Mouse (Mus musculus) limb, embryonic 13.5 days (tissue): Measurements from ENCODE around the gene Hs2st1. TPM values are rescaled to one million over a fixed set of nuclear protein-coding genes. Genes with fewer than 3 reads are reported as not detected.

Experiments used
- ATAC-seq: fragments of 200-750 bp; cut with Nextera tagmentation; 2 replicates; pipeline ENCODE4 v1.8.0; 2017; ENCODE audit warnings: low read depth, moderate number of reproducible peaks, moderate TSS enrichment; ENCODE audit not compliant: low FRiP score
- H3K27ac ChIP-seq: fragments of 300-500 bp; sonication (generic); 2 replicates; pipeline ENCODE4 v1.5.1; 2015; ENCODE audit warnings: inconsistent platforms, mild to moderate bottlenecking, moderate library complexity
- H3K27me3 ChIP-seq: fragments of 300-500 bp; sonication (generic); 2 replicates; pipeline ENCODE4 v1.6.1; 2015; ENCODE audit warnings: mild to moderate bottlenecking, inconsistent platforms
- H3K36me3 ChIP-seq: fragments of 300-500 bp; sonication (generic); 2 replicates; pipeline ENCODE4 v1.6.1; 2015; ENCODE audit warnings: inconsistent platforms, mild to moderate bottlenecking, moderate library complexity
- H3K4me1 ChIP-seq: fragments of 300-500 bp; sonication (generic); 2 replicates; pipeline ENCODE4 v1.6.1; 2015; ENCODE audit warnings: inconsistent platforms
- H3K4me2 ChIP-seq: fragments of 300-500 bp; sonication (generic); replicated peaks from 2 replicates; pipeline ENCODE4 v1.6.1; 2015; ENCODE audit warnings: inconsistent platforms, mild to moderate bottlenecking, moderate library complexity
- H3K4me3 ChIP-seq: fragments of 300-500 bp; sonication (generic); 2 replicates; pipeline ENCODE4 v1.5.1; 2015; ENCODE audit warnings: moderate library complexity, mild to moderate bottlenecking, inconsistent platforms
- H3K9ac ChIP-seq: fragments of 300-500 bp; sonication (generic); 2 replicates; pipeline ENCODE4 v1.6.1; 2015; ENCODE audit warnings: mild to moderate bottlenecking, inconsistent platforms
- H3K9me3 ChIP-seq: fragments of 300-500 bp; sonication (generic); 2 replicates; pipeline ENCODE4 v1.6.1; 2016; ENCODE audit warnings: inconsistent platforms
- WGBS: fragments of 180-500 bp; shearing (Covaris S2); methylation state at CpG from one replicate; pipeline ENCODE4 v1.1.7; 2015; 5-methylcytosine and 5-hydroxymethylcytosine counted together
- polyA plus RNA-seq: library from polyadenylated mRNA; unstranded; fragments of >200 nt; fragmentation: Nextera tagmentation; extraction: Ambion mirVana; gene quantifications from 2 replicates; pipeline ENCODE4 v1.2.1, GENCODE M21; 2015

Gene Hs2st1
- polyA plus RNA-seq, 1 experiment from 2014 or later, result 16.0 TPM

GRCm38 (mm10) chr3:144475891-144476290, 94.1 kb downstream of the Hs2st1 start:
- Histone ChIP-seq H3K27me3 (no peaks in the 10 kb centered on the region), H3K36me3 (no peaks in the 10 kb centered on the region), H3K4me2 (no peak overlapping the region), H3K27ac (no peak overlapping the region), H3K9ac (no peak overlapping the region), H3K4me3 (no peak overlapping the region), H3K4me1 (peaks cover 23% of the 10 kb centered on the region), H3K9me3 (no peaks in the 10 kb centered on the region)
- no peak for ATAC-seq
- WGBS, result 74% methylated on average over 5 of the region's 5 CpGs

- no peaks in the 10 kb centered on the region for H3K36me3 ChIP-seq
Observed at GRCm38 (mm10) chr3:144474726-144475125, 95.3 kb downstream of the Hs2st1 start.

DNA sequence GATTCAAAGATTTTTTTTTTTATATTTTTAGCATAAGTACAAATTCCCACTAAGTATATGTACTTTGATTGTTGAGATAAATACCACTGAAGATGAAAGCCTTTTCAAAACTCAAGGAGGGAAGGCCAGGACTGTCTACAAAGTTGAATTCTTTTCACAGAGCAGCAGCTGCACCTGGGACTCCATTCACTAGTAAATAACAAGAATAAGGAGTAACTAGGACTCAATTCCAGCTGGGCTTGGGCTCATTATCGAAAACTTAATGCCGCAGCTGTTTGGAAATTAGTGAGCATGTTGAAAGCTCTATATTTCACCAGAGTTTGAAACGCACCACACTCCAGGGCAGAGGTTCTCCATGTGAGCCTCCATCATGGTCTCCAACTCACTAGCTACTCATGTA, 98.0 kb downstream of the Hs2st1 start:
- no peak for ATAC-seq
- Histone ChIP-seq H3K36me3 (no peaks in the 10 kb centered on the region), H3K27me3 (no peaks in the 10 kb centered on the region), H3K4me3 (no peak overlapping the region), H3K9me3 (no peaks in the 10 kb centered on the region), H3K27ac (no peak overlapping the region), H3K9ac (no peak overlapping the region), H3K4me1 (peaks cover 16% of the 10 kb centered on the region), H3K4me2 (no peak overlapping the region)
- 37% methylated on average over 3 of the region's 3 CpGs for WGBS

More at GRCm38 (mm10) chr3:144474726-144475125, 95.3 kb downstream of the Hs2st1 start:
- no peak for ATAC-seq
- Histone ChIP-seq H3K4me2 (no peak overlapping the region), H3K9ac (no peak overlapping the region), H3K27ac (no peak overlapping the region), H3K27me3 (no peaks in the 10 kb centered on the region), H3K4me1 (peaks cover 27% of the 10 kb centered on the region), H3K4me3 (no peak overlapping the region), H3K9me3 (no peaks in the 10 kb centered on the region)
- 87% methylated on average over 5 of the region's 5 CpGs for WGBS

DNA sequence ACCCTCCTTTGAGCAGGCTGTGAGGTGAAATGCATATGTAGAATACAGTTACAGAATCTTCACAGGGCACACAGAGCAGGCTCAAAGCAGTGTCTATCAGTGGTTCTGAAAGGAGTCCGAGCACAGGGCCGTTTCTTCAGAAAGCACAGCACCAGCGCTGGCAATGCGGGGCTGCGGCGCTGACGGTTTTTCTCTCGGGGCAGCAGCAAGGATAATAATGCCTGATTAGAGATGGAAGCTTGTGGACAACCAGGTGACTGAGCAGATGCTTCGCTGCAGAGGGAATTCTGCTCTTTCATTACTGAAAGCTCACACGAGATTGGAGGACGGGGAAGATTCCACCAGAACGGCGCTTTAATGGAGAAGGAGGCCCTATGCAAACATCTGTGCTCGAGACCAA, 99.1 kb downstream of the Hs2st1 start:
- WGBS, result 72% methylated on average over 14 of the region's 14 CpGs
- Histone ChIP-seq H3K4me3 (no peak overlapping the region), H3K4me2 (no peak overlapping the region), H3K9ac (no peak overlapping the region), H3K9me3 (no peaks in the 10 kb centered on the region), H3K36me3 (no peaks in the 10 kb centered on the region), H3K27ac (no peak overlapping the region), H3K27me3 (no peaks in the 10 kb centered on the region), H3K4me1 (peaks cover 16% of the 10 kb centered on the region)
- no peak for ATAC-seq

DNA sequence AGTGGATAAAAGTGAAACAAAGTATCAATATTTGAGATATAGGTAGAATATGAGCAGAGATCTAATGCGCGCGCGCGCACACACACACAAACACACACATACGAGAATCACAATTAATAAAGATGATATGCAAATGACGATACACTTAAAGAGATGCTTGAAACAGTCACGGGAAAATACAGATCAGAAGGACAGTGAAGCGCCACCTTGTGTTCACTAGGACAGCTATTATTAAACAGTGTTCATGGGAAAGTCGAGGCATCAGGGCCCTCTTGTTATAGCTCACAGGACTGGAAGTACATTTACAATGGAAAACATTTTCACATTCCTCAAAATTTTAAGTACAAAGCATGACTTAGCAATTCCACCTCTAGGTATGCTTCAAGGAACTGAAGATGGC, 102.5 kb downstream of the Hs2st1 start:
- H3K4me1 ChIP-seq, result peaks cover 16% of the 10 kb centered on the region
- H3K4me2 ChIP-seq, result no peak overlapping the region
- H3K36me3 ChIP-seq, result peaks cover 23% of the 10 kb centered on the region
- 79% methylated on average over 10 of the region's 10 CpGs for WGBS
- H3K27me3 ChIP-seq, result no peaks in the 10 kb centered on the region
- no peaks in the 10 kb centered on the region for H3K9me3 ChIP-seq
- ATAC-seq, result no peak
- H3K4me3 ChIP-seq, result no peak overlapping the region
- H3K27ac ChIP-seq, result no peak overlapping the region
- H3K9ac ChIP-seq, result no peak overlapping the region

DNA sequence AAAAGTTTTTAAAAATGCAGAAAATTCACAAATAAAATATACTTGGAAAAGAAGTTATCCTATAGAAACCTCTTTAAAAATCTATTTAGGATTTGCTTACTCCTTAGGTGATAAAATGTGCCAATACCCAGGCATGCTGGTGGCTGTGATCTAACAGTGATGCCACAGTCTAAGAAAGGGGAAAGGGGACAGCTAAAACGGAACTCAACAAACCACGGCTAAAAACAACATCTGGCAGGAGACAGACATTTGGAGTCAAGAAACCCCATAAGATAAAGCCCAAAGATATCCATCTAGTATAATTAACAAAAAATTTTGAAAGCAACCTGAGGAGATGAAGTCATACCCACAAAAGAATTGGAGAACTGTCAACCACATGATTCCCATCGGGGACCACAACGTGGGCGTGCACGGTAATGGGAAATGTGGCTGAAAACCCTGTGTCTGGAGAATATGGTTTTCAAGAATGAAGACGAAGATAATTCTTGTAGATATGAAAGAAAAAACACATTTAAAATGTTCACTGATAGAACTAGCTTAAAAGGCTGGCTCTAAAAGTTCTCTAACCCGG, 103.8 kb downstream of the Hs2st1 start:
- no peak overlapping the region for H3K27ac ChIP-seq
- no peak for ATAC-seq
- no peak overlapping the region for H3K9ac ChIP-seq
- H3K4me3 ChIP-seq, result no peak overlapping the region
- 93% methylated on average over 8 of the region's 8 CpGs for WGBS
- H3K4me1 ChIP-seq, result peaks cover 7% of the 10 kb centered on the region; the same call in 1 of the 2 replicates
- H3K27me3 ChIP-seq, result no peaks in the 10 kb centered on the region
- H3K9me3 ChIP-seq, result no peaks in the 10 kb centered on the region
- peaks cover 28% of the 10 kb centered on the region for H3K36me3 ChIP-seq
- no peak overlapping the region for H3K4me2 ChIP-seq

DNA sequence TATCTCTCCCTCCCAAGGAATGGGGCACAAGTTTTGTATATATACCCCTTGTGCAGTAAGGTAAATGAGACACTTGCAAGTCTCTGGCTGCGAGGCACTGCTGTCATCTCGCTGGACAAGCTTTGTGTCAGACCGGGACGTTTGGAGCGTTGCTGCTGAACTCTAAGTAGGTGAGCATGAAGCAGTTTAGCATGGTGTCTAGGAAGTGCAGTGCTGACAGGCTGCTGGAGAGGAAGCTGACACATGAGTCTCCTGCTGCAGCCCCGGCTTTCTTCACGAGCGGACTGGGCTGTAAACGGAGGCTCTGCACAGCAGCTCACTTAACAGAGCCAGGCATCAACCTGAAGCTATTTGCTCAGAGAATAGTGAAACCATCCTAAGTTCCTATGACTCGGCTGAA, 107.3 kb downstream of the Hs2st1 start:
- H3K9me3 ChIP-seq, result no peaks in the 10 kb centered on the region
- WGBS, result 78% methylated on average over 10 of the region's 10 CpGs
- H3K27me3 ChIP-seq, result no peaks in the 10 kb centered on the region
- peaks cover 15% of the 10 kb centered on the region for H3K4me1 ChIP-seq
- H3K36me3 ChIP-seq, result peaks cover 34% of the 10 kb centered on the region
- H3K4me3 ChIP-seq, result no peak overlapping the region
- ATAC-seq, result no peak
- H3K27ac ChIP-seq, result no peak overlapping the region
- no peak overlapping the region for H3K4me2 ChIP-seq
- H3K9ac ChIP-seq, result no peak overlapping the region

- Histone ChIP-seq H3K36me3 (peaks cover 40% of the 10 kb centered on the region), H3K9ac (no peak overlapping the region), H3K4me1 (peaks cover 15% of the 10 kb centered on the region), H3K27ac (no peak overlapping the region), H3K4me2 (no peak overlapping the region), H3K4me3 (no peak overlapping the region), H3K27me3 (no peaks in the 10 kb centered on the region), H3K9me3 (no peaks in the 10 kb centered on the region)
- ATAC-seq, result no peak
- WGBS, result 61% methylated on average over 5 of the region's 5 CpGs
Observed at GRCm38 (mm10) chr3:144460183-144460788, 109.7 kb downstream of the Hs2st1 start.

DNA sequence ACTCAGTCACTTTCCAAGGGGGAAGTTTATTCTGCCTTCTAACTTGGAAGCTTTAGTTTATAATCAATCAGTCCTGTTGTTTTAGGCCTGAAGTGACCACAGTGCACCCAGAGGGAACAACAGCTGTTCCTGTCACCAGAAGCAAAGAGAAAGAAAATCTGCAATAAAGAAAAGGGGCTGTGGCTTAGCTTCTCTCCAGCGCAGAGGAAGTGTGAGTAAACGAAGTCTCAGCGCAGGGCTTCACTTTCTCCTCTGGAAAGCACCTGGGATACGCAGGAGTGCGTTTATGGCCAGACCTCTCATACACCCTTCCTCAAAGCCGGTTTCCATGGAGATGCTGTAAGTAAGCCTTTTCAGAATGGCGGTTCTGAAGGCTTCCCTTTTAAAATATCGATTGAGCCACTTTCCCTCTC, 110.7 kb downstream of the Hs2st1 start:
- H3K4me1 ChIP-seq, result peaks cover 15% of the 10 kb centered on the region
- H3K4me3 ChIP-seq, result no peak overlapping the region
- peaks cover 34% of the 10 kb centered on the region for H3K36me3 ChIP-seq
- H3K4me2 ChIP-seq, result 0 out of 2 replicates have a peak overlapping the region, but pooled peaks have one; percentile 5
- no peak overlapping the region for H3K27ac ChIP-seq
- H3K9me3 ChIP-seq, result no peaks in the 10 kb centered on the region
- ATAC-seq, result no peak
- 28% methylated on average over 8 of the region's 8 CpGs for WGBS
- H3K27me3 ChIP-seq, result no peaks in the 10 kb centered on the region
- H3K9ac ChIP-seq, result no peak overlapping the region

GRCm38 (mm10) chr3:144453701-144454430, 116.1 kb downstream of the Hs2st1 start:
- peaks cover 19% of the 10 kb centered on the region; the same call in 1 of the 2 replicates for H3K36me3 ChIP-seq
- no peaks in the 10 kb centered on the region for H3K9me3 ChIP-seq
- WGBS, result 69% methylated on average over 19 of the region's 19 CpGs
- no peak overlapping the region for H3K27ac ChIP-seq
- peak; percentile 78 for ATAC-seq
- H3K9ac ChIP-seq, result no peak overlapping the region
- no peak overlapping the region for H3K4me3 ChIP-seq
- H3K27me3 ChIP-seq, result no peaks in the 10 kb centered on the region
- H3K4me1 ChIP-seq, result peaks cover 1% of the 10 kb centered on the region; the same call in 1 of the 2 replicates
- no peak overlapping the region for H3K4me2 ChIP-seq

DNA sequence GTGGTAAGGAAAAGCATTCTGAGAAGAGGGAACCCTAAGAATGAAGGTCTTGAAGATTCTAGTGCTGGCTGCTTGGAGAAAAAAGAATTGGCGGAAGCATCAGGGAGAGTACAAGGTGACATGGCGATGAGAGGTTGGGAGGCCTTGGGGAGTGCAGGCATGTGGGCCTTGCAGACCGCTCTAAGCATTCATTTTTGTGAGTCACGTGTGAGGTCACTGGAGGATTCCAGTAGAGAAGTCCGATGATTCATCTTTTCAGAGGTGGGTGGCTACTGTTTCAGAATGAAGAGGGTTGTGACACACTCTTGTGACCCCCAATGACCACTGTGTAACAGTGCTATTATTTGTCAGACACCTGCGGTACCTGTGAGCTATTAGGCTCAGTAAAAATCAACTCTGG, 121.0 kb downstream of the Hs2st1 start:
- Histone ChIP-seq H3K9ac (no peak overlapping the region), H3K27me3 (no peaks in the 10 kb centered on the region), H3K36me3 (peaks cover 27% of the 10 kb centered on the region), H3K27ac (no peak overlapping the region), H3K4me2 (no peak overlapping the region), H3K9me3 (no peaks in the 10 kb centered on the region), H3K4me1 (no peaks in the 10 kb centered on the region; the same call in 1 of the 2 replicates), H3K4me3 (no peak overlapping the region)
- WGBS, result 92% methylated on average over 6 of the region's 6 CpGs
- ATAC-seq, result no peak

DNA sequence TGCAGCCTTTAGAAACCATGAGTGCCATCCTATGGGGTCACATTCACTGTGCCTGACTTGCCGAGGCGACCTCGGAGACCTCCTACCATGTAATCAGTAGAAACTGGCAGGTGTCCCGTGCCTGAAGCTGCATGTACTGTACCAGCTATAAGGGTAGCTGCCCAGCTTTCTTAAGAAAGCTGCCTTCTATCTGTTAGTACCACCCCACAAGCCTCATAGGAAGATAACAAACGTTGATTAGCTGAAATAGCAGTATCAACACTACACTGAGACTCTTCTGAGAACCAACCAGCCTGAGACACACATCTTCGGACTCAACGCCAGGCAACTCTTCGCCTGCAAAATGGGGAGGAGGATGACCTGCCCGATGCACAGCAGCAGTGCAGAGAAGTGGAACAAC, 122.1 kb downstream of the Hs2st1 start:
- no peaks in the 10 kb centered on the region for H3K9me3 ChIP-seq

More for the DNA sequence above, 122.1 kb downstream of the Hs2st1 start:
- Histone ChIP-seq H3K4me3 (no peak overlapping the region), H3K27ac (no peak overlapping the region), H3K36me3 (peaks cover 27% of the 10 kb centered on the region), H3K9ac (no peak overlapping the region), H3K27me3 (no peaks in the 10 kb centered on the region), H3K4me2 (no peak overlapping the region), H3K4me1 (no peaks in the 10 kb centered on the region)
- ATAC-seq, result no peak
- WGBS, result 91% methylated on average over 9 of the region's 9 CpGs
